Mouse (Mus musculus) CD8-positive naive resting alpha-beta T cell, adult 2 months (primary cell): ENCODE data around the gene Vangl1.

Experiments used
- DNase-seq, 2 experiments: peaks; one replicate each; pipeline ENCODE4 v3.0.0; 2022; ENCODE audit warnings: low read depth in 2 of 2, low spot score in 2 of 2

Gene Vangl1

DNA sequence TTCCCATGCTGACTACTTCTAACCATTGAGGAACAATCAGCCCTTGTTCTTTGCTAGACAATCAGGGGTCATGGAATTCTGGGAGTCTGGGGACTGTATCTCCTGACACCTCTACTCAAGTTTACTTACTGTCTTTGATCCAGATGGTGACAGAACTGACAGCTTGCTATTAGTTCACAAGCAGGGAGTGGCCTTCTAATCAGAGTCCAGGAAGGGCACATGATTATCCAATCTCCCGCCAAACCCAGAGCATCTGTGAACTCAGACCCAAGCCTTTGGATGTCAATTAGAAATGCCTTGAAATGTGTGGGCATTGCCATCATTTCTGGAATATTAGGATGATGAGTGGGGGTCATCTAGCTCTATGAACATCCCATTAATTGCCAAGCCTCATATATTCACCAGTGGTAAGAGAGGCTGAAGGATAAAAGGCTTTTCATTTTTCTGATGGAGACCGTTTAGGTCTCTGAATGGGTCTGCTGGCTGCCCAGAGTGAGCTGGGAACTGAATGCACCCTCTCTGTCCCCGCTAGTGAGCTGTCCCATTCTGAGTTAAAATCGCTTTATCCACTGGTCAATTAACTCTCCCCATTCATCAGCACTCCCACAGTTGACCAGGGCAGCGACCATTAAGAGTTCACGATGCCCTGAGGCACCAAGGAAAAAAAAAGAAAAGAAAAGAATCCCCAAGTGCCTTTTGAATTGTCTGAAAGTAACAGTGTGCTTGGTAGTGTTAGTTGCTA, 58.7 kb downstream of the Vangl1 start:
- no peak for DNase-seq

- DNase-seq: no peak
These were observed 60.1 kb downstream of the Vangl1 start for GRCm38 (mm10) chr3:102144401-102144800.

DNA sequence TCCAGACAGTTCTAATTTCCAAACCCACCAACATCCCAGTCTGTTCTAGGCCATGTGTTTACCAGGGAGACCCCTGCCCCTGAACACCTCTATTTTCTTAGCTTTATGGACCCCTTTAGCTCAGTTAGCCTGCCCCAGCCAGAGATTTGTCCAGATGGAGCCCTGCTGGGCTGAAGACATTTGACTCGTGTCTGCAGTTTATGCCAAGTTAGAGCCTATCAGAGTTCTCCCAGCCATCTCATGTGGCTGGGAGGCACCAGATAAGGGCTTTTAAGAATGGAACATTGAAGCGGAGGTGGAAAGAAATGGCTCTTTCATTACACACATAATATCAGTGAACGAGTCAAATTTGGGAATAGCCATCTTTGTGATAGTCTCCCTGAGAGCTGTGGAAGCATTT, 61.0 kb downstream of the Vangl1 start:
- no peak for DNase-seq

- DNase-seq: no peak
These were observed 61.5 kb downstream of the Vangl1 start for GRCm38 (mm10) chr3:102142947-102143346.

DNA sequence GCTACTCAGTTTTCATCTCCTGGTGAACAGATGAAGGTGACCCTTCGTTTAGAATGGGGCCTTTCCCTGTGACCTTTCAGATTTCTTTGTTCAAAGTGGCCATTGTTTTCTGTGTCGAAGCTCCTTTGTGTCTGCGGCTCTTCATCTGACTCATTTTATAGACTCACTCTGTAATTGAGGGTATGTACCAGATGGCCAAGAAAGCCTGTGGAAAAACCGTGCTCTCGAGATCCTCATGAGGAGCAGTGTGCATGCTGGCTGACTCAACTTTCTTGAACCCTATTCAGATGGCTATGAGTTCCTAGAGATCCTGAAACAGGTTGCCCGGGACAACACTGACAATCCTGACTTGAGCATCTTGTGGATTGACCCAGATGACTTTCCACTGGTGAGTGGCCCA, 62.6 kb downstream of the Vangl1 start:
- no peak for DNase-seq

DNA sequence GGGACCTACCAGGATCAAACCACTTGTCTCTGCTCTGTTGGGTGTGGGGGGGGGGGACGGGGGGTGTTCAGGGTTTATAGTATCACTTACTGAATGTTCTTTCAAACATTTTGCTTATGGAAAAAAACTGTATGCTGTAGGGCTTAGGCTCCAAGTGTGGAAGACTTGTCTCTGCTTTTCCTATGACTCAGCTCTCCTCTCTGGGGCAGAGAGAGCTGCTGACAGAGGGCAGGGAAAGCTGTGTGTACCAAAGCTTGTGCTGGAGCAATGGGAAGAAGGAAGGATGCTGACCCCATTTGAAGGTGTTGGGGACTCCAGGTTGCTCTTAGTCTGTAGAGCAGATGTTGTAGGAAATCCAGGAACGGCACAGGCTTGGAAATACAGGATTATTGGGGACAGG, 63.0 kb downstream of the Vangl1 start:
- no peak for DNase-seq

GRCm38 (mm10) chr3:102140606-102141005, 63.9 kb downstream of the Vangl1 start:
- DNase-seq: no peak

DNA sequence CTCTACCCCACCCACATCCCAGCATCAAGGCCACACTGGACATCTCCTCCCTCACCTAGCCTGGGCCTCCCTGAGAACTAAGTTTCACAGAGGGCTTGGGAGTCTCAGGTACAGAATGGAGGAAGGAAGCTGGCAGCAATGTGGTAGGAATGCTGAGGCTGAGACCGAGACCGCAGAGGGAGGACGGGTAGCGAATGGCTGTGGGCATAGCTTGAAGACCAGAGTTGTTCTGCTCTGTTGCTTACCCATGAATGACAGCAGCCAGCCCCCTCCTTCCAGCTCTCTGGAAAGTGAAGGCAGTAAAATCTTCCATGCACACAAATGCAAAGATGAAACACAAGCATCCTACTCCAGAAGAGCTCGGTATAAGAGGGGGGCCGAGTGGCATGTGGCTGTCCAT, 65.6 kb downstream of the Vangl1 start:
- no peak for DNase-seq

GRCm38 (mm10) chr3:102137158-102137557, 67.3 kb downstream of the Vangl1 start:
- no peak for DNase-seq

DNA sequence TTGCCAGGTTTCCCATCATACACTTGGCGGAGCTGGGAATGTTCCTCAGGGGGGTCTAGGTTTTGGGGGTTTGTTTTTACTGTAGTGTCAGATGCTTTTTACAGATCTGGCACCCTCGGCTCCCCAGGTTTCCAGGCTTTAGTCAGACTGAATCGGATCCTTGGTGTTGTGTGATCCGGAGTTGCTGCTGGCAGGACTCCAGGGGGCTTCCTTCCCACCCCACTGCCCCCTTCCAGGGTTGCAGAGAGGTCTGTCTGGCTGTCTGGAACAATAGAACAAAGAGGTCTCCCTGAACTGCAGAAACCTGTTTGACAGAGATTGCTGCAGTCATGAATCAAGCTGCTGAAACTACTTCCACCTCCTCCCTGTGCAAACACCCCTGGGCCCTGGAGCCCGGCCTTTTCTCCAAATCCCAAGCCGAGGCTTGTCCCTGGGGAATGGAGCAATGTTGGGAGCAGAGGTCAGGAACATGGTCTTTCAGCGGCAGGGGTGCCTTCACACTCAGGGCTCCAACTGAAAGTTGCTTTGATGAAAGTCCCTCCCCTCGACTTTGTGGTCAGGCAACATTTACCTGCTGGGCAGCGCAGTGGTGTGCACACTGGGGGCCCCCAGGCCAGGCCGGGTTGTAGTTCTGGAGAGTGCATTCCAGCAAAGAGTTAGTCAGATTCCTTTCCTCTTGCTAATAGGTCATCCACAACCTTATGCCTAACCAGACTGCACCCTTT, 68.9 kb downstream of the Vangl1 start:
- DNase-seq: no peak

- no peak for DNase-seq
These were observed 72.7 kb downstream of the Vangl1 start for GRCm38 (mm10) chr3:102131627-102132324.

DNA sequence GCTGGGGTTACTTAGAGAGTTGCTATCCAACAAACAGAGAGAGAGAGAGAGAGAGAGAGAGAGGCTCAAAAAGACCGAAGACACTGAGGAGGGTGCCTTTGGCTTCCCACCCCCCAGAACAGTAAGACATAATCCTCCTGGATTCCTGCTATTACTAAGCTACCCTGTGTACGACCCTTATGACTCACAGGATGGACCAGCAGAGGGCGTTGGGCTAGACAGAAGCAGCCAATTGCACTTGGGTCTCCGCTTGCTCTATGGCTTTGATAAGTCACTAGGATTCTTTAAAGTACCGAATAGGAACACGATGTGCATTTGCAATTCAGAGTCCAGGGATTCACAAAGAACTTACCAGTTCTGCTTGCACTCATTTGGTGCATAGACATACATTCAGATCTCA, 74.0 kb downstream of the Vangl1 start:
- DNase-seq: no peak

- DNase-seq: no peak
These were observed 76.3 kb downstream of the Vangl1 start for GRCm38 (mm10) chr3:102128242-102128641.

GRCm38 (mm10) chr3:102127114-102127513, 77.4 kb downstream of the Vangl1 start:
- no peak for DNase-seq

DNA sequence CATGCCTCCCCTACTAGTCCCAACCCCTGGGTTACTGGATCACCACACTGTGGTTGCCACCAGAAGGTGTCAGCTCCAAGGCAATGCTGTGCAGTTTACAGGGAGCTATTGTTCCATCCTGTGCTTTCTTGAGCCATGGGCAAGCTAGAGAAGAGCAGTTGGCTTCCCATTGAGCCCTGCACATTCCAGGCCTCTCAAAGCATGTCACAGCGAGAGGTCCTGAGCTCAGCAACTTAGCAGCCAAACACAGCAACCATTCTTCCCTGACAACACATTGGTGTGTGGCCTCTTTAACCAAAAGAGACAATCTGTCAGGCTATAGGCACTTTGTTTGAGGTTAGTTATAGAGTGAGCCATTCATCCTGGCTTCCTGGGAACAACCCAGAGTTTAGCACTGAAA, 78.9 kb downstream of the Vangl1 start:
- DNase-seq: no peak

DNA sequence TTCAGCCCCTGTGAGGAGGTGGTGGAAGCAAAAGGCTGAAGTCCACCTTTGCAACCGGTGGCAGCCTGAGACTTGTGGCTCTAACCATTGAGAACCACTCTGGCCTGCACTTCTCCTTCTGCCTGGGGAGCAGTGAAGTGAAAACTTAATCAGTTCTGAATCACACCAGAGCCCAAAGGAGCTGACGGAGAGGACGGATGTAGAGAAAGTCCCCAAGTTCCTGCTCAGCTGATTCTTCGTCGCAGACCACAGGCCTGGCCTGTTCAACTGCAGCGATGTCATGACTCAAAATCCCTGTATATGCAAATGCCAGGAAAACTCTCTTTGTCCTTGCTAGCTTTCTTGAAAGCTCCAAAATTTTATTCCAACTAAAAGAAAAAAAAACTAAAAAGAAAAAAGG, 80.8 kb downstream of the Vangl1 start:
- no peak for DNase-seq

DNA sequence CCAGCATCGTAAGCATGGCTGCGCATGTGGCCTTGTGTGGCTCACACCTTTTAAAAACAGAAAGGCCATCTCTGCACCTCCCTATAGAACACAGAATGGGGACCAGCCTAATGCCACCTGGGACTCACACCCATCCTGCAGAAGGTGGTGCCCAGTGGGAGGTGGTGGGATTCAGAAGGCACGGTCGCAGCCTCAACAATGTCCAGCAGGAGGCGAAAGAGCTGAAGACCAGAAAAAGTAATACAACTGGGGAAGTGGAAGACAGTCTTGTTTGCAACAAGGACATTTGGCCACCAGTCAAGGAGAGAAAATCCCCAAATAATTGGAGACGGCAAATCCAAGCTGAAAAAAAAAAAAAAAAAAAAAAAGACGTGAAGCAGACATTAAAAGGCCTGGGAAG, 82.4 kb downstream of the Vangl1 start:
- no peak for DNase-seq

DNA sequence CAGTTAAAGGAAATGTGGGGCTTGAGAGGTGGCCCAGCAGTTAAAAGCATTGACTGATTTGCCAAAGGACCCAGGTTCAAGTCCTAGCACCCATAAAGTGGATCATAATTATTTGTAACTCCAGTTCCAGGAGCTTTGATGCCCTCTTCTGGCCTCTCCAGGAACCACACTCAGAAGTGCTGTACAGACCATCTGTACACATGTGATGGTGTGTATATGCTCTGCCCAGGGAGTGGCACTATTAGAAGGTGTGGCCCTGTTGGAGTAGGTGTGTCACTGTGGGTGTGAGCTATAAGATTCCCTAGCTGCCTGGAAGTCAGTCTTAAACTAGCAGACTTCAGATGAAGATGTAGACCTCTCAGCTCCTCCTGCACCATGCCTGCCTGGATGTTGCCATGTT, 83.5 kb downstream of the Vangl1 start:
- no peak for DNase-seq

GRCm38 (mm10) chr3:102111979-102112599, 92.4 kb downstream of the Vangl1 start:
- no peak for DNase-seq

DNA sequence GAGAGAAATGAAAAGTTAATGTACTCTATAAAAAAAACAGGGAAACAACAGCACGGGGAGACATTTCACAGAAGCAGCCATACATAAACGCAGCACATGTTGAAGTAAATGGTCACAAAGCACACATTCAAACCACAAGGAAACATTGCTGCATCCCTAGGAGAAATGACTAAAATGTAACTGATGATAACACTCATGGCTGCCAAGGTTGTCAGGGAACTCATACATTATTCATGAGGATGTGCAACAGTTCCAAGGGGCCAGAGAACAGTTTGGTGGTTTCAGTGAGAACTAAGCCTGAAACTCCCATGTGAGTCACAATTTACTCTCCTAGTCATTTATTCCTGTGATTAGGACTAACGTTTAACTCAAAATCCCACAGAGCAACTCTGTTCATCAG, 96.3 kb downstream of the Vangl1 start:
- no peak for DNase-seq

GRCm38 (mm10) chr3:102103811-102104565, 100.5 kb downstream of the Vangl1 start:
- no peak for DNase-seq
